In the genomic region with DNA sequence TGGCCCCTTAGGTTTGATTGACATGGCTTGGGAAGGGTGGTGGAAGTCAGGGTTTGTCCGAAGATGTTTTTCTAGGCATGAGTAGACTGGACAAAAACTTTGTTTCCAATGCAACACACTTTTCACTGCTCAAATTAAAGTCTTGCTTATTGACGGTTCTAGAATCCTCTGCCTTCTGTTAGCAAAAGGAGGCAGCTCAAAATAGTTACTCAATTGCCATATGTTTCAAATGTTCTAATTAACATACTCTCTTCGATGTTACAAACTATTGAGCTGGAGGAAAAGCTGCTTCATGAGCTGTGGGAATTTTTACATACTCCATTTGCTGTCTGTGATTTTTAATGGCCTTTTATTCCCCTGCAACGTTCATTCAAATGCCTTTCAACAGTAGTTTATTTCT, we compare ENCODE assay signal across 29 mouse cellular contexts. TPM values are rescaled to one million over a fixed set of nuclear protein-coding genes. Genes with fewer than 3 reads are reported as not detected.
"Had no signal": no experiment of that assay in that cellular context is flagged by ENCODE, and none has a peak within 500 bp of the region (broad histone marks: within the 10 kb centered on the region; RNA-seq: fewer than 3 reads in every experiment).

No protein-coding gene starts in this region.

- H3K9me3 ChIP-seq: heart, embryonic 10.5 days; heart, embryonic 12.5 days; hindbrain, embryonic 10.5 days; hindbrain, embryonic 12.5 days; intestine, embryonic 15.5 days; limb, embryonic 10.5 days; limb, embryonic 12.5 days; liver, embryonic 13.5 days; liver, embryonic 15.5 days had no signal

- H3K4me2 ChIP-seq: heart, embryonic 12.5 days; hindbrain, embryonic 12.5 days; hindbrain, embryonic 14.5 days; intestine, embryonic 15.5 days; limb, embryonic 12.5 days; liver, embryonic 11.5 days; liver, embryonic 13.5 days; liver, embryonic 15.5 days had no signal

- DNase-seq: gastrocnemius, adult 2 months; gastrocnemius, postnatal 10 days; gastrocnemius, postnatal 25 days; heart, adult 18-20 months; heart, postnatal 10 days; heart, postnatal 4 days; kidney, adult 18-20 months; kidney, adult 8-10 months; kidney, postnatal 10 days; kidney, postnatal 25 days; kidney, postnatal 4 days; liver; liver, embryonic 13.5 days had no signal

- ATAC-seq: hindbrain, embryonic 16.5 days; inflammation-experienced regulatory T-cells, adult 6 months; intestine, embryonic 15.5 days; intestine, postnatal 0 days had no signal

- H3K36me3 ChIP-seq: heart, embryonic 10.5 days; heart, embryonic 12.5 days; hindbrain, embryonic 10.5 days; hindbrain, embryonic 12.5 days; intestine, embryonic 15.5 days; limb, embryonic 10.5 days; limb, embryonic 12.5 days; liver, embryonic 13.5 days; liver, embryonic 15.5 days had no signal

- H3K27me3 ChIP-seq: heart, embryonic 12.5 days; hindbrain, embryonic 12.5 days; intestine, embryonic 15.5 days; limb, embryonic 12.5 days; liver, embryonic 13.5 days; liver, embryonic 15.5 days had no signal

- H3K4me3 ChIP-seq: gastrocnemius, adult 2 months; heart, embryonic 10.5 days; heart, embryonic 12.5 days; hindbrain, embryonic 10.5 days; hindbrain, embryonic 12.5 days; intestine, embryonic 15.5 days; layer of hippocampus, adult 2 months; left cerebral cortex, adult 2 months; limb, embryonic 10.5 days; limb, embryonic 12.5 days; liver, embryonic 13.5 days; liver, embryonic 15.5 days had no signal

- H3K27ac ChIP-seq: gastrocnemius, adult 2 months; heart, embryonic 10.5 days; hindbrain, embryonic 10.5 days; hindbrain, embryonic 12.5 days; hindbrain, embryonic 14.5 days; intestine, embryonic 15.5 days; layer of hippocampus, adult 2 months; left cerebral cortex, adult 2 months; limb, embryonic 10.5 days; limb, embryonic 12.5 days; liver, embryonic 13.5 days; liver, embryonic 15.5 days had no signal

- H3K4me1 ChIP-seq: heart, embryonic 10.5 days; hindbrain, embryonic 10.5 days; hindbrain, embryonic 12.5 days; intestine, embryonic 15.5 days; limb, embryonic 10.5 days; limb, embryonic 12.5 days; liver, embryonic 13.5 days; liver, embryonic 15.5 days had no signal

- H3K9ac ChIP-seq: heart, embryonic 12.5 days; hindbrain, embryonic 12.5 days; hindbrain, embryonic 14.5 days; intestine, embryonic 15.5 days; limb, embryonic 12.5 days; liver, embryonic 13.5 days; liver, embryonic 15.5 days had no signal

RNA-seq across cellular contexts. Expression of a gene that starts 39.0 kb away (rescaled TPM):
- total RNA-seq: granulocyte monocyte progenitor cell, adult 5-6 weeks had no signal
- polyA plus RNA-seq: inflammation-experienced regulatory T-cells, adult 6 months had no signal
